Mouse (Mus musculus) CH12.LX (cell line): ENCODE results near the gene Slc4a10. TPM values are rescaled to one million over a fixed set of nuclear protein-coding genes. Genes with fewer than 3 reads are reported as not detected.
A peak's percentile ranks its signal among the peaks of the same experiment; 100 is the strongest.

ENCODE experiments used
- DNase-seq: peaks from one replicate; pipeline ENCODE4 v3.0.0-alpha.2; 2013; ENCODE audit errors: extremely low read depth
- H3K27ac ChIP-seq: 2 replicates; pipeline ENCODE4 v1.5.1; 2012; ENCODE audit warnings: low read depth, mild to moderate bottlenecking, control low read depth, moderate library complexity; ENCODE audit not compliant: insufficient read depth
- H3K27me3 ChIP-seq: replicated peaks from 2 replicates; pipeline ENCODE3; 2012; ENCODE audit warnings: inconsistent platforms
- H3K36me3 ChIP-seq, 2 experiments: replicated peaks in 1 of 2; 2 replicates each; pipeline versions ENCODE3 to v1.6.1; 2012; ENCODE audit warnings: inconsistent platforms in 1 of 2, low read length in 1 of 2, mild to moderate bottlenecking in 1 of 2, mixed read lengths in 1 of 2, moderate library complexity in 1 of 2; ENCODE audit not compliant: control insufficient read depth in 1 of 2, insufficient read depth in 1 of 2
- H3K4me1 ChIP-seq, 2 experiments: 2 replicates each; pipeline ENCODE4 v1.6.1; 2012; ENCODE audit warnings: inconsistent platforms in 1 of 2, moderate library complexity in 1 of 2; ENCODE audit not compliant: insufficient read depth in 2 of 2, control insufficient read depth in 1 of 2
- H3K4me2 ChIP-seq: 2 replicates; pipeline ENCODE4 v1.6.1; 2012; ENCODE audit warnings: low read depth, mild to moderate bottlenecking, control low read depth; ENCODE audit not compliant: poor library complexity, insufficient read depth, severe bottlenecking
- H3K4me3 ChIP-seq, 3 experiments: fragments of 150-350 bp in 1 of 3; sonication (generic) in 1 of 3; replicated peaks in 1 of 3; 2 replicates each; pipeline versions ENCODE3 to v1.5.1; 2011 to 2012; ENCODE audit warnings: low read depth in 2 of 3, low read length in 2 of 3, mild to moderate bottlenecking in 2 of 3, moderate library complexity in 2 of 3, control low read depth in 1 of 3, improper control_type of control experiment in 1 of 3, inconsistent platforms in 1 of 3, mixed read lengths in 1 of 3; ENCODE audit not compliant: poor library complexity in 1 of 3
- H3K79me2 ChIP-seq: replicated peaks from 2 replicates; pipeline ENCODE4 v1.6.1; 2012; ENCODE audit warnings: mild to moderate bottlenecking, moderate library complexity; ENCODE audit not compliant: control insufficient read depth, poor library complexity, insufficient read depth, severe bottlenecking; ENCODE audit errors: extremely low read depth
- H3K9ac ChIP-seq: 2 replicates; pipeline ENCODE4 v1.6.1; 2012; ENCODE audit warnings: low read depth, mild to moderate bottlenecking, control low read depth, moderate library complexity; ENCODE audit not compliant: insufficient read depth
- H3K9me3 ChIP-seq: replicated peaks from 2 replicates; pipeline ENCODE3; 2012; ENCODE audit warnings: low read length, inconsistent platforms, mixed read lengths
- BHLHE40 ChIP-seq: IDR thresholded peaks from 2 replicates; pipeline ENCODE4 v1.6.1; 2011; ENCODE audit warnings: mild to moderate bottlenecking, low read depth, low read length, improper control_type of control experiment
- CTCF ChIP-seq, 2 experiments: IDR thresholded peaks in 1 of 2; conservative IDR thresholded peaks in 1 of 2; 2 replicates each; pipeline ENCODE4 v1.5.1; 2011 to 2012; ENCODE audit warnings: low read depth in 2 of 2, low read length in 2 of 2, improper control_type of control experiment in 1 of 2, inconsistent platforms in 1 of 2, mild to moderate bottlenecking in 1 of 2, moderate library complexity in 1 of 2
- E2F4 ChIP-seq: IDR thresholded peaks from 2 replicates; pipeline ENCODE4 v1.6.1; 2011; ENCODE audit warnings: low read depth, low read length, improper control_type of control experiment; ENCODE audit not compliant: insufficient replicate concordance
- ELF1 ChIP-seq: IDR thresholded peaks from 2 replicates; pipeline ENCODE4 v1.6.1; 2014; ENCODE audit warnings: low read depth, mild to moderate bottlenecking, inconsistent platforms, low read length, improper control_type of control experiment
- JUN ChIP-seq: IDR thresholded peaks from 2 replicates; pipeline ENCODE4 v1.6.1; 2011; ENCODE audit warnings: low read depth, mild to moderate bottlenecking, low read length, improper control_type of control experiment, moderate library complexity; ENCODE audit not compliant: insufficient read depth
- JUND ChIP-seq: conservative IDR thresholded peaks from 2 replicates; pipeline ENCODE4 v1.6.1; 2011; ENCODE audit warnings: low read depth, low read length, improper control_type of control experiment
- KAT2A ChIP-seq: IDR thresholded peaks from 2 replicates; pipeline ENCODE4 v1.6.1; 2012; ENCODE audit warnings: low read length, improper control_type of control experiment, inconsistent platforms; ENCODE audit not compliant: insufficient replicate concordance
- MAX ChIP-seq: IDR thresholded peaks from 2 replicates; pipeline ENCODE4 v1.6.1; 2011; ENCODE audit warnings: low read length, improper control_type of control experiment
- MAZ ChIP-seq: IDR thresholded peaks from 2 replicates; pipeline ENCODE4 v1.6.1; 2012; ENCODE audit warnings: low read depth, mild to moderate bottlenecking, inconsistent platforms, low read length, improper control_type of control experiment, moderate library complexity
- MEF2A ChIP-seq: IDR thresholded peaks from 2 replicates; pipeline ENCODE4 v1.6.1; 2014; ENCODE audit warnings: low read depth, mild to moderate bottlenecking, inconsistent platforms, low read length, improper control_type of control experiment, borderline replicate concordance
- MYC ChIP-seq: IDR thresholded peaks from 2 replicates; pipeline ENCODE4 v1.6.1; 2011; ENCODE audit warnings: low read depth, mild to moderate bottlenecking, improper control_type of control experiment, low read length
- NELFE ChIP-seq: IDR thresholded peaks from 2 replicates; pipeline ENCODE4 v1.6.1; 2011; ENCODE audit warnings: low read depth, low read length, improper control_type of control experiment
- PAX5 ChIP-seq: IDR thresholded peaks from 2 replicates; pipeline ENCODE4 v1.6.1; 2012; ENCODE audit warnings: low read length, inconsistent platforms, mixed read lengths
- POLR2A ChIP-seq: IDR thresholded peaks from 2 replicates; pipeline ENCODE4 v1.6.1; 2011; ENCODE audit warnings: low read depth, mild to moderate bottlenecking, improper control_type of control experiment, low read length
- RAD21 ChIP-seq: IDR thresholded peaks from 2 replicates; pipeline ENCODE4 v1.6.1; 2011; ENCODE audit warnings: low read depth, mild to moderate bottlenecking, low read length, improper control_type of control experiment, moderate library complexity
- RCOR1 ChIP-seq: conservative IDR thresholded peaks from 2 replicates; pipeline ENCODE4 v1.6.1; 2012; ENCODE audit warnings: low read depth, mild to moderate bottlenecking, inconsistent platforms, low read length, improper control_type of control experiment
- SMC3 ChIP-seq: IDR thresholded peaks from 2 replicates; pipeline ENCODE4 v1.6.1; 2011; ENCODE audit warnings: low read depth, low read length, improper control_type of control experiment
- TCF12 ChIP-seq: IDR thresholded peaks from 2 replicates; pipeline ENCODE4 v1.6.1; 2014; ENCODE audit warnings: low read depth, mild to moderate bottlenecking, inconsistent platforms, low read length, improper control_type of control experiment
- UBTF ChIP-seq: IDR thresholded peaks from 2 replicates; pipeline ENCODE4 v1.6.1; 2012; ENCODE audit warnings: low read depth, mild to moderate bottlenecking, inconsistent platforms, low read length, improper control_type of control experiment, moderate library complexity
- USF1 ChIP-seq: IDR thresholded peaks from 2 replicates; pipeline ENCODE4 v1.6.1; 2014; ENCODE audit warnings: low read depth, mild to moderate bottlenecking, inconsistent platforms, low read length, improper control_type of control experiment
- ZC3H11A ChIP-seq: IDR thresholded peaks from 2 replicates; pipeline ENCODE4 v1.6.1; 2012; ENCODE audit warnings: low read depth, mild to moderate bottlenecking, inconsistent platforms, low read length, improper control_type of control experiment
- ZMIZ1 ChIP-seq: IDR thresholded peaks from 2 replicates; pipeline ENCODE4 v1.6.1; 2012; ENCODE audit warnings: low read depth, mild to moderate bottlenecking, inconsistent platforms, low read length, improper control_type of control experiment
- ZNF384 ChIP-seq: IDR thresholded peaks from 2 replicates; pipeline ENCODE4 v1.6.1; 2012; ENCODE audit warnings: low read depth, low read length, improper control_type of control experiment, inconsistent platforms
- dilution Hi-C: fragments of 300-500 bp; cut with MboI; formaldehyde crosslinking; loops from 2 replicates; pipeline ENCODE4 v1.14.3; 2020; ENCODE audit warnings: low sequenced_read_pairs; ENCODE audit not compliant: extremely low pct_unique_long_range_greater_than_20kb, extremely low pct_ligation_motif_present
- in situ Hi-C: fragments of 300-500 bp; cut with MboI; formaldehyde crosslinking; loops from 3 replicates; pipeline ENCODE4 v1.14.3; 2019; ENCODE audit warnings: low sequenced_read_pairs, low pct_ligation_motif_present, low pct_unique_long_range_greater_than_20kb, mixed read lengths
- polyA plus RNA-seq: library from polyadenylated mRNA; unstranded; fragments of >175 nt; gene quantifications from 2 replicates; pipeline ENCODE4 v1.2.1, GENCODE M21; 2012; ENCODE audit warnings: low read depth; ENCODE audit not compliant: insufficient read length
- total RNA-seq, 2 experiments: library from RNA; depleted of rRNA; stranded (reverse); fragments of 300-350 nt in 1 of 2; fragments of >200 nt in 1 of 2; gene quantifications; 2 replicates each; pipeline ENCODE4 v1.2.3; 2012 to 2014

The Slc4a10 gene
- total and polyA plus RNA-seq, 3 experiments = not detected

DNA sequence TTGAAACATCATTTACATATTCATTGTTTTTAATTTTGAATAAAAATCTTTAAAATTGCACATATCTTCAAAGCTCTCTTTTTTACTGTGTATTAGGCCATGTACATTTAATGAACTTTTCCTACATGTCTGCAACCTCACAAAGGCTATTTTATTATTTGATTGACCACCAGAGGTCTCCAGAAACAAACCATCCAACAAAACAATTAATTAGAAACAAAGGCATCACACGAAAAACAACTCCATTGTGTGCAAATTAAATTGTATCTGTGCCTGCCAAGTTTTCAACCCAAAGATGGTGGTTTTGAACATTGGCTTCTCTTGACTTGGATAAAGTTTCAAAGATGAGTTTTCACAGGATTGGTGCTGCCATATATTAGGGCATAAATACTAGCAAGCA, 300.5 kb downstream of the Slc4a10 start:
- H3K9me3 ChIP-seq = no peaks in the 10 kb centered on the region
- H3K36me3 ChIP-seq = no peaks in the 10 kb centered on the region
- no peaks in the 10 kb centered on the region for H3K27me3 ChIP-seq
- H3K4me3 ChIP-seq = no peak overlapping the region
- in situ Hi-C loops (no loop called here), dilution Hi-C loops (no loop called here)
- no peak overlapping the region for H3K4me2 ChIP-seq
- peak in 1 of 2 experiments; percentile 59; a peak in 2 of 4 replicates for TF ChIP-seq CTCF (conservative IDR thresholded peaks at IDR 0.05 in 1 of 2, IDR thresholded peaks at IDR 0.05 in 1 of 2; ENCODE audit: low read depth in 2 of 2, low read length in 2 of 2)
- TF ChIP-seq ZNF384 = peak; percentile 38
- no peak for TF ChIP-seq JUN
- no peak for TF ChIP-seq ELF1
- peak; percentile 69 for TF ChIP-seq SMC3
- TF ChIP-seq RAD21 = peak; percentile 60
- no peak overlapping the region for H3K9ac ChIP-seq
- no peaks in the 10 kb centered on the region for H3K79me2 ChIP-seq
- no peak overlapping the region for H3K27ac ChIP-seq
- peak; percentile 19 for DNase-seq
- peaks cover 3 to 19% of the 10 kb centered on the region in 2 experiments; a peak in 2 of 4 replicates for H3K4me1 ChIP-seq

GRCm38 (mm10) chr2:62347762-62348161, 301.5 kb downstream of the Slc4a10 start:
- Histone ChIP-seq H3K4me3 (no peak overlapping the region), H3K9me3 (no peaks in the 10 kb centered on the region), H3K79me2 (no peaks in the 10 kb centered on the region), H3K27me3 (no peaks in the 10 kb centered on the region), H3K36me3 (no peaks in the 10 kb centered on the region), H3K9ac (no peak overlapping the region), H3K27ac (no peak overlapping the region), H3K4me1 (peaks cover 3 to 19% of the 10 kb centered on the region in 2 experiments; a peak in 2 of 4 replicates), H3K4me2 (no peak overlapping the region)
- no peak for DNase-seq
- in situ Hi-C loops (no loop called here), dilution Hi-C loops (no loop called here)
- TF ChIP-seq E2F4 (no peak), MAZ (no peak), MEF2A (no peak), NELFE (no peak), TCF12 (no peak), BHLHE40 (no peak), MYC (no peak), ZMIZ1 (no peak)

DNA sequence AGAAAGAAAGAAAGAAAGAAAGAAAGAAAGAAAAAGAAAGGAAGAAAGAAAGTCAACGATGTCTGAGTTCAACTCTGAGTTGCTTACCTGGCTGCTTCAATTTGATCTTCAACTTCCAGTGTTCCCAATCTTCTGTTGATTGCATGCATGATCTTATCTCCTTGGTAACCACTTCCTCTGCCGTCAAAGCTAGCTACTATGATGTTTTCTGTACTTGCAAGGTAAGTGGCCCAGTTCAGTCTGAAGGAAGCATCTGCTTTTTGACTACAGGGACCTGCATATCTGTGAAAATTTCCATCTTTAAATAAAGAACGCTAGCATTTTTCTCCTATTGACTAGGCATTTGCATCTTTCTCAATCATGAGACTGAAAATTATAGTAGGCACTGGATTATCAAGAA, 305.8 kb downstream of the Slc4a10 start:
- no peaks in the 10 kb centered on the region for H3K4me1 ChIP-seq
- H3K4me2 ChIP-seq = no peak overlapping the region
- H3K4me3 ChIP-seq = no peak overlapping the region
- no peaks in the 10 kb centered on the region for H3K9me3 ChIP-seq
- no peak for DNase-seq
- H3K27ac ChIP-seq = no peak overlapping the region
- H3K79me2 ChIP-seq = no peaks in the 10 kb centered on the region
- in situ Hi-C loops = no loop called here
- no peak for TF ChIP-seq RCOR1
- TF ChIP-seq MAZ = no peak
- no peak for TF ChIP-seq MAX
- TF ChIP-seq USF1 = no peak
- TF ChIP-seq JUND = no peak
- no peak for TF ChIP-seq BHLHE40
- no peak for TF ChIP-seq ZC3H11A
- TF ChIP-seq POLR2A = no peak
- no peak for TF ChIP-seq UBTF
- TF ChIP-seq PAX5 = no peak
- no peak for TF ChIP-seq MYC
- no peak for TF ChIP-seq E2F4
- TF ChIP-seq NELFE = no peak
- TF ChIP-seq KAT2A = no peak
- H3K9ac ChIP-seq = no peak overlapping the region
- H3K27me3 ChIP-seq = no peaks in the 10 kb centered on the region
- dilution Hi-C loops = no loop called here
- H3K36me3 ChIP-seq = no peaks in the 10 kb centered on the region
